Mouse (Mus musculus): Measurements from ENCODE around the gene Cd300ld3. TPM values are rescaled to one million over a fixed set of nuclear protein-coding genes. Genes with fewer than 3 reads are reported as not detected.
"Not testable (repeated sequence)": the region's sequence is repeated elsewhere in the genome, so short reads cannot be mapped to it uniquely, and the experiment has no call there.

Cd300ld3 gene
- polyA plus RNA-seq, 1 experiment from 2014 or later = not detected

- not testable (repeated sequence) for H3K4me3 ChIP-seq; H3K27me3 ChIP-seq (ENCODE audit: low read depth, poor library complexity, severe bottlenecking); H3K36me3 ChIP-seq; H3K4me1 ChIP-seq; H3K9me3 ChIP-seq (replicated peaks); H3K27ac ChIP-seq; DNase-seq (ENCODE audit: low spot score)
- WGBS = no CpG with 5 or more reads among the region's 6 CpGs
Measured at GRCm38 (mm10) chr11:115037669-115038068, 10.5 kb downstream of the Cd300ld3 start, which contains the start of gene Cd300ld5. Cd300ld5 (minus strand) TSS chr11:115037769.

- H3K4me1 ChIP-seq; DNase-seq (ENCODE audit: low spot score); H3K4me3 ChIP-seq; H3K27ac ChIP-seq; H3K27me3 ChIP-seq (ENCODE audit: low read depth, poor library complexity, severe bottlenecking); H3K36me3 ChIP-seq; H3K9me3 ChIP-seq (replicated peaks): not testable (repeated sequence)
- no CpG with 5 or more reads among the region's 6 CpGs for WGBS
Measured at GRCm38 (mm10) chr11:115026912-115027311, 21.3 kb downstream of the Cd300ld3 start, which contains the start of gene Cd300ld4. Cd300ld4 (minus strand) TSS chr11:115027012.

- H3K27me3 ChIP-seq (ENCODE audit: low read depth, poor library complexity, severe bottlenecking); H3K9me3 ChIP-seq (replicated peaks); H3K36me3 ChIP-seq; DNase-seq (ENCODE audit: low spot score); H3K4me1 ChIP-seq; H3K27ac ChIP-seq; H3K4me3 ChIP-seq: not testable (repeated sequence)
- WGBS = no CpG with 5 or more reads among the region's 7 CpGs
Measured at GRCm38 (mm10) chr11:115016093-115016492, 32.1 kb downstream of the Cd300ld3 start, which contains the start of gene Cd300ld2. Cd300ld2 (minus strand) TSS chr11:115016193.

- 89% methylated on average over 5 of the region's 5 CpGs for WGBS
- H3K27ac ChIP-seq = no peak overlapping the region
- no peaks in the 10 kb centered on the region for H3K36me3 ChIP-seq
- no peak overlapping the region for H3K4me3 ChIP-seq
- DNase-seq (ENCODE audit: low spot score) = no peak
- H3K27me3 ChIP-seq (ENCODE audit: low read depth, poor library complexity, severe bottlenecking) = peaks cover 5% of the 10 kb centered on the region; the same call in 1 of the 2 replicates
- no peaks in the 10 kb centered on the region for H3K9me3 ChIP-seq (replicated peaks)
- no peaks in the 10 kb centered on the region for H3K4me1 ChIP-seq
Measured at GRCm38 (mm10) chr11:115004070-115004469, 44.1 kb downstream of the Cd300ld3 start.

GRCm38 (mm10) chr11:115001474-115002040 lies 46.7 kb downstream of the Cd300ld3 start, which contains the start of gene Cd300c2:
Cd300c2 (minus strand) TSS chr11:115001880.
- Histone ChIP-seq H3K4me3 (no peak within 1 kb of the TSS), H3K36me3 (no peaks in the 10 kb centered on the region), H3K4me1 (no peaks in the 10 kb centered on the region), H3K27me3 (ENCODE audit: low read depth, poor library complexity, severe bottlenecking) (peaks cover 8% of the 10 kb centered on the region; the same call in 1 of the 2 replicates), H3K27ac (no peak within 1 kb of the TSS), H3K9me3 (replicated peaks) (no peaks in the 10 kb centered on the region)
- DNase-seq (ENCODE audit: low spot score) = no peak
- WGBS = 89% methylated on average over 7 of the region's 7 CpGs

Other genes with a start within 250 kb of the Cd300ld3 start
- gene Gpr142, start 249.5 kb downstream of the Cd300ld3 start, polyA plus RNA-seq (2016; fragmentation: Nextera tagmentation; extraction: Ambion mirVana) = not detected in 2 replicates
- gene Gprc5c, start 197.3 kb downstream of the Cd300ld3 start, polyA plus RNA-seq (2016; fragmentation: Nextera tagmentation; extraction: Ambion mirVana) = 40.7 and 50.1 TPM in 2 replicates
- 0.49 and 0.67 TPM in 2 replicates for gene Cd300a, start 158.4 kb downstream of the Cd300ld3 start, polyA plus RNA-seq (2016; fragmentation: Nextera tagmentation; extraction: Ambion mirVana)
- gene Cd300lb, start 114.0 kb downstream of the Cd300ld3 start, polyA plus RNA-seq (2016; fragmentation: Nextera tagmentation; extraction: Ambion mirVana) = not detected in 2 replicates
- not detected in 2 replicates for gene Cd300c, start 79.3 kb downstream of the Cd300ld3 start, polyA plus RNA-seq (2016; fragmentation: Nextera tagmentation; extraction: Ambion mirVana)
- not detected in 2 replicates for gene Cd300ld, start 58.5 kb downstream of the Cd300ld3 start, polyA plus RNA-seq (2016; fragmentation: Nextera tagmentation; extraction: Ambion mirVana)
- 0.51 TPM in 1 of 2 replicates, not detected in the other for gene Cd300c2, start 46.5 kb downstream of the Cd300ld3 start, polyA plus RNA-seq (2016; fragmentation: Nextera tagmentation; extraction: Ambion mirVana)
- gene Cd300ld2, start 32.2 kb downstream of the Cd300ld3 start, polyA plus RNA-seq (2016; fragmentation: Nextera tagmentation; extraction: Ambion mirVana) = not detected in 2 replicates
- gene Cd300ld4, start 21.4 kb downstream of the Cd300ld3 start, polyA plus RNA-seq (2016; fragmentation: Nextera tagmentation; extraction: Ambion mirVana) = not detected in 2 replicates
- gene Cd300ld5, start 10.6 kb downstream of the Cd300ld3 start, polyA plus RNA-seq (2016; fragmentation: Nextera tagmentation; extraction: Ambion mirVana) = not detected in 2 replicates
- gene Cd300e, start 13.8 kb upstream of the Cd300ld3 start, polyA plus RNA-seq (2016; fragmentation: Nextera tagmentation; extraction: Ambion mirVana) = not detected in 2 replicates
- gene Rab37, start 43.0 kb upstream of the Cd300ld3 start, polyA plus RNA-seq (2016; fragmentation: Nextera tagmentation; extraction: Ambion mirVana) = 0.95 and 1.8 TPM in 2 replicates
- 0.06 TPM in 1 of 2 replicates, not detected in the other for gene Cd300lf, start 85.6 kb upstream of the Cd300ld3 start, polyA plus RNA-seq (2016; fragmentation: Nextera tagmentation; extraction: Ambion mirVana)
- gene Slc9a3r1, start 114.9 kb upstream of the Cd300ld3 start, polyA plus RNA-seq (2016; fragmentation: Nextera tagmentation; extraction: Ambion mirVana) = 30.7 and 32.2 TPM in 2 replicates
- 9.1 and 9.8 TPM in 2 replicates for gene Tmem104, start 139.1 kb upstream of the Cd300ld3 start, polyA plus RNA-seq (2016; fragmentation: Nextera tagmentation; extraction: Ambion mirVana)
- 15.6 and 22.7 TPM in 2 replicates for gene Nat9, start 139.4 kb upstream of the Cd300ld3 start, polyA plus RNA-seq (2016; fragmentation: Nextera tagmentation; extraction: Ambion mirVana)
- 0.11 and 0.34 TPM in 2 replicates for gene Grin2c, start 218.8 kb upstream of the Cd300ld3 start, polyA plus RNA-seq (2016; fragmentation: Nextera tagmentation; extraction: Ambion mirVana)
- 18.2 and 19.3 TPM in 2 replicates for gene Fdxr, start 228.6 kb upstream of the Cd300ld3 start, polyA plus RNA-seq (2016; fragmentation: Nextera tagmentation; extraction: Ambion mirVana)
- 0.06 and 0.13 TPM in 2 replicates for gene Fads6, start 249.3 kb upstream of the Cd300ld3 start, polyA plus RNA-seq (2016; fragmentation: Nextera tagmentation; extraction: Ambion mirVana)